Mouse (Mus musculus) neural tube, embryonic 15.5 days (tissue): ENCODE measurements around the gene Engase. TPM values are rescaled to one million over a fixed set of nuclear protein-coding genes. Genes with fewer than 3 reads are reported as not detected.

Experiments used
- ATAC-seq: fragments of 200-750 bp; cut with Nextera tagmentation; 2 replicates; pipeline ENCODE4 v1.8.0; 2017; ENCODE audit warnings: mild to moderate bottlenecking, moderate TSS enrichment, moderate library complexity; ENCODE audit not compliant: low FRiP score
- H3K27ac ChIP-seq: fragments of 300-500 bp; sonication (generic); replicated peaks from 2 replicates; pipeline ENCODE4 v1.5.1; 2015; ENCODE audit warnings: mild to moderate bottlenecking, inconsistent platforms
- H3K27me3 ChIP-seq: fragments of 300-500 bp; sonication (generic); replicated peaks from 2 replicates; pipeline ENCODE4 v1.6.1; 2015; ENCODE audit warnings: inconsistent platforms
- H3K36me3 ChIP-seq: fragments of 300-500 bp; sonication (generic); 2 replicates; pipeline ENCODE4 v1.6.1; 2015; ENCODE audit warnings: inconsistent platforms
- H3K4me1 ChIP-seq: fragments of 300-500 bp; sonication (generic); 2 replicates; pipeline ENCODE4 v1.6.1; 2015; ENCODE audit warnings: inconsistent platforms
- H3K4me2 ChIP-seq: fragments of 300-500 bp; sonication (generic); 2 replicates; pipeline ENCODE4 v1.6.1; 2015; ENCODE audit warnings: inconsistent platforms, mild to moderate bottlenecking, moderate library complexity
- H3K4me3 ChIP-seq: fragments of 300-500 bp; sonication (generic); replicated peaks from 2 replicates; pipeline ENCODE4 v1.5.1; 2015; ENCODE audit warnings: mild to moderate bottlenecking, inconsistent platforms
- H3K9ac ChIP-seq: fragments of 300-500 bp; sonication (generic); replicated peaks from 2 replicates; pipeline ENCODE4 v1.6.1; 2015; ENCODE audit warnings: mild to moderate bottlenecking, inconsistent platforms
- H3K9me3 ChIP-seq: fragments of 300-500 bp; sonication (generic); replicated peaks from 2 replicates; pipeline ENCODE4 v1.6.1; 2016; ENCODE audit warnings: inconsistent platforms
- WGBS: fragments of 180-500 bp; shearing (Covaris S2); methylation state at CpG from one replicate; pipeline ENCODE4 v1.1.7; 2015; ENCODE audit warnings: mixed read lengths; 5-methylcytosine and 5-hydroxymethylcytosine counted together
- polyA plus RNA-seq: library from polyadenylated mRNA; unstranded; fragments of >200 nt; fragmentation: Nextera tagmentation; extraction: Ambion mirVana; gene quantifications from 2 replicates; pipeline ENCODE4 v1.2.1, GENCODE M21; 2015

Engase gene
- polyA plus RNA-seq, 1 experiment from 2014 or later, result 7.1 TPM

DNA sequence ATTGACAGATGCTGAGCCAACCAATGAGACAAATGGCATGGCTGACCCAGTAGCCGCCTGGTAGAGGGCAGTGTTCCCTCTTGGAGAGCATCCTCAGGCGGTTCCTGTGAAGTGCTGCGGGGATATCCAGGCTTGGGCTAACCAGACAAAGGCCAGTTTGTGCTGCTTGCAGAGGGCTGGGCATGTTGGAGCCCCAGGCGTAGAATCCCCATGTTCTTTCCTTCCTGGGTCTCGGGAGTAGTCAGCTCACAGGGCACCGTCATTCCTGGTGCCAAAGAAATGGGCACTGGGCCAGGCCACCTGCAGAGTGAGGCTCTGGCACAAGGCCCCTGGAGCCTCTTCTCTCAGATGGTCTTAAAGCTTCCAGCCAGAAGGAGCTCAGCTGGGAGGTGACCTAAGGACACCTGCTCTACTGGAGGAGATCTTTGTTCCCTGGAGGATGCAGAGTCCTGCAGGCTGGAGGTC lies 40.1 kb upstream of the Engase start:
- no peaks in the 10 kb centered on the region for H3K36me3 ChIP-seq
- H3K4me3 ChIP-seq, result no peak overlapping the region
- peaks cover 40% of the 10 kb centered on the region for H3K4me1 ChIP-seq
- H3K9me3 ChIP-seq, result no peaks in the 10 kb centered on the region
- H3K4me2 ChIP-seq, result no peak overlapping the region
- H3K27me3 ChIP-seq, result no peaks in the 10 kb centered on the region
- peak; percentile 53; the same call in 1 of the 2 replicates for ATAC-seq
- WGBS, result 14% methylated on average over 6 of the region's 6 CpGs
- H3K9ac ChIP-seq, result no peak overlapping the region
- H3K27ac ChIP-seq, result 0 out of 2 replicates have a peak overlapping the region, but pooled peaks have one; percentile 0

DNA sequence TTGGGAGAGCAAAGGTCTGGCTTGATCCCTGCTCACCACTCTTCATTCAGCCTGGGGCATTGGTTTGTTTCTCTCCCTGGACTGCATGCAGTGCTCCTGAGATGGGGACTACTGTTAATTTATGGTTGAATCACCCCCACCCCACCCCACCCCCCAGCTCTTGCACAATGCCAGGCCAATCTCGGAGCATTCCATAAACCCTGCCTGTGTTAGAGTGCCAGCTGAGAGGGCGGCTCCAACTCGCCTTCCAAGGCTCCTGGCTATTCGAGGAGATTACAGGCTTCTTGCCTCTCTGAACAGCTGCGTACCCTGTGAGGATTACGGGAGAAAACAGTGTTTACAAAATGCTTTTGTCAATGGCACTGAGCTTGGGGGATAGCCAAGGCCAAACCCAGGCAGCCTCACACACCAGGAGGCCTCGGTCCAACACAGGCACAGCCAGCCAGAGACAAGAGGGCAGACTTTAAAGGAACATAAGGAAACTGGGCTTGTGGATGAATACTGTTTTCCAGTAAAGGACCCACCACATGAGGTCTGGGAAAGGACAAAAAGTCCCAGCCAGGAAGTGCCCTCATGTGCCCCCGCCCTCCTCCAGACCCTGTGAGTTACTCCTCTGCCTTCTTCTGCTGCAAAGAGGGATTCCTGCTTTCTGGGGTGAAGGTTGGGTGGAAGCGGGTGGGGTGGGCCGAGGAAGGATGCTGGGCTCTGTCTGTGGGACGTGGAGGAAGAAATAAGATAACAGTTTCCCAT lies 37.8 kb upstream of the Engase start:
- WGBS, result 14% methylated on average over 11 of the region's 11 CpGs
- Histone ChIP-seq H3K4me3 (no peak overlapping the region), H3K4me2 (no peak overlapping the region), H3K36me3 (no peaks in the 10 kb centered on the region), H3K9me3 (no peaks in the 10 kb centered on the region), H3K27me3 (no peaks in the 10 kb centered on the region), H3K9ac (no peak overlapping the region), H3K27ac (peak overlapping the region; percentile 65), H3K4me1 (peaks cover 36% of the 10 kb centered on the region)
- ATAC-seq, result peak; percentile 30; the same call in 1 of the 2 replicates

DNA sequence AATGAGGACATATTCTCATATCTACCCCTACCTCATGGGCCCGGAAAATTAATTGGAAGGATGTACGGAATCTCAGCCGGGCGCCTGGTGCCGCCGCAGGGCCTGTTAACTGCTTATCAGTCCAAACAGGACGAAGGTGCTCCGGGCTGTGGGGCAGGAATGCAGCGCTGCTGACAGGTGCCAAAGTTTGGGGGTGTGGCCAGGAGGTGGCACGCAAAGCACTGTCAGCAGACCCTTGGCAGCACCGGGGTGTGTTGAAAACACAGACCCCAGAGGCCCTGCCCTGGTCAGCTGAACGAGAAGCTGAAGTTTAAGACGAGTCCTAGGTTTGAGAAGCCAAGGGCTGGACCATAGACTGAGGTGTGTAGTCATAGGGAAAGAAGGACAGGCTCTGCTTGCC lies 33.9 kb upstream of the Engase start:
- Histone ChIP-seq H3K9ac (no peak overlapping the region), H3K4me3 (no peak overlapping the region), H3K4me1 (peaks cover 30% of the 10 kb centered on the region), H3K27ac (no peak overlapping the region), H3K4me2 (no peak overlapping the region), H3K9me3 (no peaks in the 10 kb centered on the region), H3K27me3 (peaks cover 4% of the 10 kb centered on the region; the same call in 1 of the 2 replicates), H3K36me3 (no peaks in the 10 kb centered on the region)
- 67% methylated on average over 13 of the region's 13 CpGs for WGBS
- no peak for ATAC-seq

GRCm38 (mm10) chr11:118443201-118443970 lies 33.2 kb upstream of the Engase start:
- Histone ChIP-seq H3K27ac (no peak overlapping the region), H3K4me2 (no peak overlapping the region), H3K9me3 (no peaks in the 10 kb centered on the region), H3K4me1 (peaks cover 28% of the 10 kb centered on the region), H3K36me3 (no peaks in the 10 kb centered on the region), H3K27me3 (peaks cover 4% of the 10 kb centered on the region; the same call in 1 of the 2 replicates), H3K9ac (no peak overlapping the region), H3K4me3 (no peak overlapping the region)
- WGBS, result 32% methylated on average over 11 of the region's 11 CpGs
- ATAC-seq, result no peak

DNA sequence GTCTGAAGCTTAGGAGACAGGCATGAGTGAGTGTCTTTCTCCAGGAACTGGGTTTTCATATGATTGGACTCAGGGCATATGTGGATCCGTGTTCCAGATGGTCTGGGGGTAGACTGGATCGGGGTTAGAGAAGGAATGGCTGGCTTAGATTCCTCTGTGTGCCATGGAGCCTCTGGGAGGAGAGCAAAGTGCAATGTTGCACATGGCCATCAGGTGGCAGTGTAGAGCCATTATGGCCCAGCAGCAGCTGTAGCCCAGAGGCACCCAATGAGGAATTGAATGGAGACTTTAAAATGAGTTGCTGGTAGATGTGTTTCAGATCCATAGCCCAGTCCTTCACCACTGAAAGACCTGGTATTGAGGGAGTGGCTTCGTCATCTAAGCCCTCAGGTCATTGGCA lies 30.8 kb upstream of the Engase start:
- peaks cover 13% of the 10 kb centered on the region; the same call in 1 of the 2 replicates for H3K4me1 ChIP-seq
- no peak overlapping the region for H3K9ac ChIP-seq
- no peak overlapping the region for H3K4me3 ChIP-seq
- H3K4me2 ChIP-seq, result no peak overlapping the region
- 8% methylated on average over 3 of the region's 3 CpGs for WGBS
- H3K27me3 ChIP-seq, result peaks cover 4% of the 10 kb centered on the region; the same call in 1 of the 2 replicates
- peak; percentile 53 for ATAC-seq
- no peaks in the 10 kb centered on the region for H3K36me3 ChIP-seq
- no peaks in the 10 kb centered on the region for H3K9me3 ChIP-seq
- no peak overlapping the region for H3K27ac ChIP-seq

DNA sequence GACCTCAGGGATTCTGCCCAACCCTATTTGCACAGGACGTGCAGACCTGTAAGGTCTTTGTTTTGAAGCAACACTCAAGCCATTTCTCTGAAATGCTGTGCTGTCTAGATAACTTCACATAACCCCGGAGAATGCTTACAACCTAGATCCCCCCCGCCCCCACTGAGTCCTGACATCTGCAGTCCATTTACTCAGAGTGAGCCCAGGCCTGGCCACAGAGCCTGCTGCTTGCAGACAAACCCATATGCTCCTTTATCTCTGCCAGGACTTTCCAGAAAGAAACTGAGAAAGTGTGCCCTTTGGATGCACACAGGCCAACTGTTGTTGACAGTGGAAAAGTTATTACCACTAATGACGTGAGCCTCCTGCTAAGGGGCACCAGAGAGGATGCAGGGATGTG lies 29.3 kb upstream of the Engase start:
- H3K9ac ChIP-seq, result no peak overlapping the region
- 67% methylated on average over 4 of the region's 4 CpGs for WGBS
- H3K9me3 ChIP-seq, result no peaks in the 10 kb centered on the region
- no peak overlapping the region for H3K4me3 ChIP-seq
- peaks cover 10% of the 10 kb centered on the region; the same call in 1 of the 2 replicates for H3K4me1 ChIP-seq
- no peak overlapping the region for H3K27ac ChIP-seq
- peaks cover 4% of the 10 kb centered on the region; the same call in 1 of the 2 replicates for H3K27me3 ChIP-seq
- H3K4me2 ChIP-seq, result no peak overlapping the region
- no peaks in the 10 kb centered on the region for H3K36me3 ChIP-seq
- ATAC-seq, result no peak

DNA sequence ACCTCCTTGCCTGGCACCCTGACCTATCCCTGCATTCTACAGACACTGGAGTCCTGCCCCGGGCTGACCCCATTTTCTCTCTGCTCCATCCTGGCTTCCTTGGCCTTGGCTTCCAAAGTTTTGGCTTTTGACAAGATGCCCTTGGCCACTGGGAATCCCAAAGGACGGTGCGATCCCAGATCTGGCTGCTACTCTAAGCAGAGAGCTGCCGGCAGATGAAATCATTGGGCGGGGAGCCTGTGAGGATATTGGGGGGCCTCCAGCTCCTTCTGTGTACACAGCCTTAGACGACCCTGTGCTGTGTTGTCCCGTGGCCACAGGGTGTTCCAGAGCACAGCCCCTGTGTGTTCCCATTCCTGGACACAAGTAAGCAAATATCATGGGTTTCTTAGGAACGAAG lies 28.2 kb upstream of the Engase start:
- no peak for ATAC-seq
- H3K36me3 ChIP-seq, result no peaks in the 10 kb centered on the region
- no peak overlapping the region for H3K4me3 ChIP-seq
- H3K9ac ChIP-seq, result no peak overlapping the region
- H3K4me2 ChIP-seq, result no peak overlapping the region
- H3K9me3 ChIP-seq, result no peaks in the 10 kb centered on the region
- 0 out of 2 replicates have a peak, but pooled peaks cover 4% of the 10 kb centered on the region for H3K4me1 ChIP-seq
- peaks cover 4% of the 10 kb centered on the region; the same call in 1 of the 2 replicates for H3K27me3 ChIP-seq
- 86% methylated on average over 8 of the region's 8 CpGs for WGBS
- H3K27ac ChIP-seq, result no peak overlapping the region

GRCm38 (mm10) chr11:118451211-118451610 lies 25.4 kb upstream of the Engase start:
- no peak overlapping the region for H3K9ac ChIP-seq
- no peak overlapping the region for H3K27ac ChIP-seq
- no peaks in the 10 kb centered on the region for H3K9me3 ChIP-seq
- no peaks in the 10 kb centered on the region for H3K36me3 ChIP-seq
- WGBS, result 87% methylated on average over 6 of the region's 6 CpGs
- no peaks in the 10 kb centered on the region for H3K27me3 ChIP-seq
- no peak overlapping the region for H3K4me3 ChIP-seq
- no peak for ATAC-seq
- H3K4me1 ChIP-seq, result peaks cover 6% of the 10 kb centered on the region; the same call in 1 of the 2 replicates
- no peak overlapping the region for H3K4me2 ChIP-seq

GRCm38 (mm10) chr11:118452955-118453354 lies 23.7 kb upstream of the Engase start:
- Histone ChIP-seq H3K9me3 (no peaks in the 10 kb centered on the region), H3K4me1 (peaks cover 5% of the 10 kb centered on the region; the same call in 1 of the 2 replicates), H3K9ac (no peak overlapping the region), H3K27me3 (no peaks in the 10 kb centered on the region), H3K36me3 (no peaks in the 10 kb centered on the region), H3K27ac (no peak overlapping the region), H3K4me2 (no peak overlapping the region), H3K4me3 (no peak overlapping the region)
- ATAC-seq, result no peak
- WGBS, result 50% methylated on average over 2 of the region's 2 CpGs

- Histone ChIP-seq H3K27me3 (no peaks in the 10 kb centered on the region), H3K27ac (no peak overlapping the region), H3K4me2 (no peak overlapping the region), H3K4me1 (peaks cover 7% of the 10 kb centered on the region; the same call in 1 of the 2 replicates), H3K9ac (no peak overlapping the region), H3K9me3 (no peaks in the 10 kb centered on the region), H3K4me3 (no peak overlapping the region), H3K36me3 (no peaks in the 10 kb centered on the region)
- 73% methylated on average over 11 of the region's 11 CpGs for WGBS
- no peak for ATAC-seq
Measured at GRCm38 (mm10) chr11:118453886-118454671, 22.6 kb upstream of the Engase start.

DNA sequence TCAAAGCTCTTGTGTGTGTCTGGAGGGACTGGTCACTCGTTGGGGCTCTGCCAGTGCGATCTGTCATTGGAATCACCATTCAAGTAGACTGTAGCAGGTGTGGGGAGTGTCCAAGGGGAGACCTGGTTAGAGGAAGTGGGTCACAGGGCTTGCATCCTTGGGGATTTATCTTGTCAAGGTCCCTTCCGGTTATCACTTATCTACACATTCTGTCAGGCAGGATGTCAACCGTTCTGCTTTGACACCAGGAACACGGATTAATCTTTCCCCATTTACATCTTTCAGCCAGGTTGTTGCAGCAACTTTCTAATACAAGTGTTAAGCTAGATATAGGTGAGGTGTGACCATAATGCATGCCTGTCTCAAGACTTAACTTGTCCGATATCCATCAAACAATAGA lies 20.8 kb upstream of the Engase start:
- H3K4me2 ChIP-seq, result no peak overlapping the region
- no peak overlapping the region for H3K9ac ChIP-seq
- H3K36me3 ChIP-seq, result no peaks in the 10 kb centered on the region
- no peak overlapping the region for H3K27ac ChIP-seq
- no peak overlapping the region for H3K4me3 ChIP-seq
- no peak for ATAC-seq
- no peaks in the 10 kb centered on the region for H3K9me3 ChIP-seq
- no peaks in the 10 kb centered on the region for H3K27me3 ChIP-seq
- 89% methylated on average over 6 of the region's 6 CpGs for WGBS
- peaks cover 10% of the 10 kb centered on the region; the same call in 1 of the 2 replicates for H3K4me1 ChIP-seq
